Mouse (Mus musculus) ovary, postnatal 36 days (tissue): ENCODE measurements around the gene Mtln.

Source experiments
- DNase-seq: peaks from one replicate; pipeline ENCODE4 v3.0.0; 2022; ENCODE audit warnings: low spot score, mixed read lengths

The Mtln gene

DNA sequence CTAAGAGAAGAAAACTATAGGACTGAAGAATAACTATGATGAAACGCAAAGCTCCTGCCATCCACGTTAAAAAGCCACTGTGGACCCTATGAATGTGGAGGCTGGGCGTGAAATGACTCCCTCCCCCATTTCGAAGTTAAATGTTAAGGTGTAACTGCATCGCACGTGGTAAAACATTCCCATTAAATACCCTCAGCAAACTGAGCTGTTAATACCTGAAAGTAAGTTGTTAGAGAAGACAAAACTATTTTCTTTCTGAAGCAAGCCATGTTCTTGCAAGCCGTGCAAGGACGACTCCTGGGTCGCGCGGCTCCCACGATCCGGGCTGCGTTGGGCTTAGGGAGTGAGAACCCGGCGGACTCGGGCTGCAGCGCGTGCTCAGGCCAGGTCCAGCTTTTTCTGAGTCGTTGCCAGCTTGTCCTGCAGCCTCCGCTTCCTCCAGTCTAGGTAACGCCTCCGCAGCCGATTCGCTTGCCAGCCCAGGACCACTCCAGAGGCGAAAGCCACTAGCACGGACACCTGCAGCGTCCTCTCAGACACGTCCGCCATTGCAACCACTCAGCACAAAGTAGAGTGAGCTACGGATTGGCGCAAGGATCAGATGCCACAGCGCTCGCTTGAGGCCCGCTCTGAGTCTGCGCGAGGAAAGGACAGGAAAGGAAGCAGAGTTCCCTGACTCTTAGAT lies at the start of gene Mtln:
Gene Mtln, minus strand, starts transcription at position 570 of the 685 bp plus-strand sequence.
- peak; percentile 84 for DNase-seq

DNA sequence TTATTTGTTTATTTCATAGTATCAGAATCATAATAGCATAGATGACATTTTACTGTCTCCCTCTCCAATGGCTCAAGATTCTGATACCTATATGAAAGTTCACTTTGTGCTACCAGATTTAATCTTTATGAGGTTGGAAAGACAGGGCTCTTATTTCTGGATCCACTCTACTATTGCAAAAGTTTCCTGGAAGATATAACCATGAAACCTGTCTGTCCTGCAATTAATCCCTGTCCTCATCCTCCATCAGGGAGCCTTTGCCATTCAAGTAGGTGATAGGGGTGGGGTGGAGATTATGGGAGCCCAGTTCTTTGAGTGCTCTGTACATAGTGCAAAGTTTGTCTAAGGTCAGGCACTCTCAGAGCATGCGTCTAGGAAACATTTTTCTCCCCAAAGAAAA lies 49.1 kb upstream of the Mtln start:
- DNase-seq = no peak

DNA sequence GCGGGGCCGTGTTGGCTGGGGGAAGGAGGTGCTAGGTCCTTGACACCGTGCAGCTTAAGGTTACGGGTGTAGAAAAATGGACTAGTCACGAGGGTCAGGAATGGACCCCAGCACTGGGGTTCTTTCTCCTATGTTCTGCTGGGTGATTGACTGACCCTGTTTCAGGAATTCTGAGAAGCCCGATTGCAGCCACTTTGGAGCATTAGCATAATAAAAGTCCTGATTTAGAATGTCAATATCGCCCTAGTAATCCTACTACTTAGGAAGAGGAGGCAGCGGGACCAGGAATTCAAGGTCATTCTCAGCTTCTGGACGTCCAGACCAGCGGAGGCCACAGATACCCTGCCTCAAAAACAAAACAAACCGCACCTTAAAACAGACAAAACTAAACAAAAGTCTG lies 47.1 kb upstream of the Mtln start:
- no peak for DNase-seq

DNA sequence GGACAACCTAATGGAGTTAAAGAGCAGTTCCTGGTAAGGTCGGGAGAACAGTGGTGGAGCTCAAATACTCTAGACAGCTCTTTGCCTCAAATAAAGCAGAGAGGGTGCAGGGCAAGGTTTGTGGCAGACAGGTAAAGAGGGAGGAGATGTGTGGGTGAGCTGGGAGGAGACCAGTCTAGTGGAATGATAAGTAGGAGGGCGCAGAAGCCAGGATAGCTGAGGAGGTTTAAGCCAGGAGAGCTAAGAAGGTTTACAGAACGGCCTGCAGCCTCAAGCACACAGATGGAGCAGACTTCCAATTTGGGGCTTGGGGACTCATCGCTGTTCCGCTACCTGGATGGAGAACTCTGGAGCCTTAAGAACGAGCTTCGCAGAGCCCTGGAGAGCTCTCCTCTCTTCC lies 46.3 kb upstream of the Mtln start, which contains the start of gene Acoxl:
Gene Acoxl, plus strand, starts transcription at position 301 of the 400 bp plus-strand sequence.
- no peak for DNase-seq

DNA sequence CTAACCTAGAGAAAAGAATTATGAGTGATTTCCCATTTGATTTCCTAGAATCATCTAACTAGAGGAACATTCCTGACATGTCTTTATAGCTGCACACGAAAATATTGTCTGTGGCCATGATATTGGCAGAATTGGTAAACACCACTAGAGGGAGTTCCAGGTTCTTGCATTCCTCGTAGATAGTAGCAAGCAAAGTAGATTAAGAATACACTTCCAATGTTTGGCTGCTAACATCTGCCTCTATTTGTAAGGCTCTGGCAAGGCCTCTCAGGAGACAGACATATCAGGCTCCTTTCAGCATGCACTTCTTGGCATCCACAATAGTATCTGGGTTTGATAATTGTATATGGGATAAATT lies 40.5 kb upstream of the Mtln start:
- no peak for DNase-seq

DNA sequence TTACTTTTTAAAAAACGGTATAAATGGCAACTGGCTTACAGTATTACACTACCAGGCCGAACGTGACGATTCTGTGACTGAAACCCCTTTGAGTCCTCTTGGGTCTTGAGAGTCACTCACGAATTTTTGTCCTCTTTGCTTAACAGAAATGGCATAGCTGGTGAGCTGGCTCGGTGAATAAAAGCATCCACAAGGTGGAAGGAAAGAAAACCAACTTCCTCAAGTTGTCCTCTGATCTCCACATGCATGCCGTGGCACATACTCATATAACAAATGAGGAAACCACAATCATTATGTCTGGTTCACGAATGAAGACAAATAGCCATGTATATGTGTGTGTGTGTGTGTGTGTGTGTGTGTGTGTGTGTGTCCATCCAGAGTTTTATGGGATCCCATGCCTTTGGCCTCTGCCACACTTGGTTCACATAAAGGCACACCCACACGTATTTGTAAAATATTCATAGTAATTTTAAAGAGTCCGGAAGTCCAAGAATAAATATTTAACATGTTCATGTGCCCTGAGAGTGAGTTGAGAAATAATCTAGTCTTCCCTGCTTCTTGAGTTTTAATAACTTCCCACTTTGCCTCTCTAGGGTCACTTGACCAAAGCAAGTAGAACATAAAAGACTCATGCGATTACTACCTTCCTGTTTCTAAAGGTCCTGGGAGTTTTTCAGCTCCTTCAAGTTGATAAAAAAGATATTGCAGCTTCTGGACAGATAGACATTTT lies 40.0 kb upstream of the Mtln start:
- DNase-seq = no peak

DNA sequence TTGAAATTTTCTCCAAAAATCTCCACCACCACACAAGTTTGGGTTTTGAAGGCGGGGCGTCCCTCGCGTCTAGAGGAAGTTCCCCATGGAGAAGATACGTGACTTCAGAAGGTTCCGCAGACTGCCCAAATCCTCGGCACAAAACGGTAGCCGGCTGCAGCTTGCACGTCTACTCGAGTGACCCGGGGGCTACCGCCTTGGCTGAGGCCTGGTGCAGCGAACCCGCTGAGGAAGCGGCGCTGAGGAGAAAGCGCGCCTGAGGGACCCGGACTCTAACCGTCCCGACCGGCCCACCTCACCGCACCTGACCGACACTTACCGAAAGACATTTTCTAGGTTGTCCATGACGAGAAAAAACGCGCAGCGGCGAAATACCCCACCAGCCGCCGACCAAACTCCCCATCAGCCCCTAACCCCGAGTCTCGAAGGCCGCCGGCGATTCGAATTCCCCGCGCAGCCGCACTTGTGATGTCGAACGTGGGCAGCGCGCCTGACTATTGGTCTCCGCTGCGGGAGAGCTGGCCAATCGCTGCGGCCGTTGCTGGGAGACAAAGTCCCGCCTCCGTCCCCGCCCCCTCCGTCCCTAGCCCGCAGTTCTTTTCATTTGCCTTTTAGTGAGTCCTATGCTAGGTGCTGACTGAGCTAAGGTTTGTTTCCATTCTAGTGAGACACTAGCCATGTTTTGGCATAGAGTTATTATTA lies 39.3 kb upstream of the Mtln start, which contains the start of gene Bub1:
Gene Bub1, minus strand, starts transcription at position 465 of the 702 bp plus-strand sequence.
- peak; percentile 91 for DNase-seq

DNA sequence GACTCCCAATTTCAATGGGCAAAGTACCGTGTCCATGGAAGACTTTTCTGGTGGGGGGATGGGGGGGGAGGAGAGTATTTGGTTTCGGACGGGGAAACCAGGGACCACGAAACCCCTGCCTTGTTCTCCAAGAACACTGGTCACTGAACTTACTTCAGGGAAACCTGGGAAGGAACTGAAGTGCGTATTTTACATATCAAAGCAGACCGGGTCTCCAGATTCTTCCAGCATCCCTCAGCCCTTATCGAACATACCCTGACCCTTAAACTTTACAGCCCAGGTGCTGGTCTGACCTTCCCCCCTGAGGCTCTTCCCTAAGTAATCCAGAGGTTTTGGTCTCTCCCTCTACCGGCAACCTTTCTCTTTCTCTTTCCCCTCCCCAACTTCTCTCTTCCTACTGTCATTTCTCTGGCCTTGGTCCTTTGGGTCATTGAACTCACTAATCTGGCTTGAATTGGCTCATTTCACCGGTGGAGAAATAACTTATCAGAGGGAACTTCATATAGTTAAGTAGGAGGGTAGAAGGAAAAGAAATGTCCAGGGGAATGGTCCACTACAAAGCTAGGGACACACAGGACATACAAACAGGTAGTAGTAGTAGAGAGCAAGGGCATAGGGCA lies 2.5 kb downstream of the Mtln start:
- DNase-seq = no peak

DNA sequence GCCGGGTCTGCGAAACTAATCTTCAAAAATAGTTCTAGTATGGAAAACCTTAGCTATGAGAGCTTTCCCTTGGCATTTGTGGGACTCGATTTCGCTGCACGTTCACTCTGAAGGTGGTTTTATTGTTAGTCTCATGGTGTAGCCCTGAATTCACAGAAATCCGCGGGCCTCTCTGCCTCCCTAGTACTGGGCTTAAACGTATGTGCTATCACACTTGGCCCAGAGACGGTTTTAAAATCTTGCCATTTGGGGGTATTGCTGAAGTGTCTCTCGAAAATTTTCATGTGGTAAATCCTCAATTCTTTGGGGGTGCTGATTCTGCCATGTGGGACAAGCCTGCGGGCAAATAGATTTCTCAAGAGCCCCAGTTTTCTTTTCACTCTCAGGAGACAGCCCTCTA lies 3.1 kb downstream of the Mtln start:
- DNase-seq = no peak

DNA sequence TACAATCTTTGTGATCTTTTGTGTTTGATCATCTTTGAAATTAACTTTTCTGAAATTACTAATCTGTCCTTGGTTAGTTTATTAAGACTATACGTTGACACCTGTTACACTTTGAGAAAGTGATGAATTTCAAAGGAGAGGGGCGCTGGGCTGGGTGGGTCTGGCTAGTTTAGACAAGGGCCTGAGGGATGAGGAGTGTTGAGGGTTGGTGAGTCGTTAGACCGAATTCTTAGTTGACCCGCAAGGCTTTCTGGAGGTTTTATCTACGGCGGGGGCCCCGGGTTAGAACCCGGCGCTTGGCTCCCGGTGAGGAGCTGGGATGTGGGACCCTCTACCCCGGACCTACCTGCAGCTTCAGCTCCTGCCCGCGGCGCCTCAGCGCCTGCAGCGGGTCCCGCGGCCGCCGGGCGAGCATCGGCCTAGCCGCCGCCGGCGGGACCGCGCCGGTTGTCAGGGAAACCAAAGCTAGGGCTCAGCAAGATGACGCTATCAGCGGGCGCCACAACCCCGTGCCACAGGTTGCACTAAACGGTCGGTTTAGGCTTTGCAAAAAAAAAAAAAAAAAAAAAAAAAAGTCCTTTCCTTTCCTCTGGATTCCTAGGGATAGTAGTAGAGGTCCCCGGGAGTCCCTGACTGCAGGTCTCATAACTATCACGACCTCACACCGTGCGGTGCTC lies 3.7 kb downstream of the Mtln start, which contains the start of gene Nphp1:
Gene Nphp1, minus strand, starts transcription at position 458 of the 677 bp plus-strand sequence.
- DNase-seq = peak; percentile 87

DNA sequence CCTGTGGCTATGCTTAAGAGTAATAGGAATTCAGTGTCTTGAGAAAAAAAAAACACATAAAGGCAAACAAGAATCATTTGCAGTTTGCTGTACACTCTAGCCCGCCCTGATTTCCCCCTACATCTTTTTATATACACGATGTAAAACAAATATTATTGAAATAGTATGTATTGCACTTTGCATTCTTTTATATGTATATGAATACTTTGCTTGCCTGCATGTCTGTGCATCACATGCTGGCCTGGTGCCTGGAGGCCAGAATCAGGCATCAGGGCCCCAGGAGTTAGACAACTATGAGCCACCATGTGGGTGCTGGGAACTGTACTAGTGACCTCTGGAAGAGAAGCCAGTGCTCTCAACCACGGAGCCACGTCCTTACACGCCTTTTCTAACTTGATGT lies 5.1 kb downstream of the Mtln start:
- DNase-seq = no peak

DNA sequence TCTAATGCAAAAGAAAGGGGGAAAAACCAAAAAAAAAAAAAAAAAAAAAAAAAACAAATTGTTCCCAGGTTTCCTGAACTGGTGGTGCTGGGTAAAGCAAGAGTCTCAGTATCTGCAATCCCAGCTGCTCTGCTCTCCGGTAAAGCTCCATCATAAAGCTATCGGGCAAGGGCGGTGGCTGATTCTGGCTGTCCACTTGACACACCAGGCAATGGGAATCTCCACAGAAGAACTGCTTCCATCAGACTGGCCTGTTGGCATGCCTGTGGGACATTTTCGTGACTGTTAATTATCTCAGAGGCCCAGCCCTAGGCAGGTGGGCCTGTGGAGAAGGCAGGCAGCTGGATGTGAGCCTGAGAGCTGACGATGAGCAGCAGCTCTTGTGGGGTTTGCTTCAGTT lies 13.8 kb downstream of the Mtln start:
- DNase-seq = no peak

DNA sequence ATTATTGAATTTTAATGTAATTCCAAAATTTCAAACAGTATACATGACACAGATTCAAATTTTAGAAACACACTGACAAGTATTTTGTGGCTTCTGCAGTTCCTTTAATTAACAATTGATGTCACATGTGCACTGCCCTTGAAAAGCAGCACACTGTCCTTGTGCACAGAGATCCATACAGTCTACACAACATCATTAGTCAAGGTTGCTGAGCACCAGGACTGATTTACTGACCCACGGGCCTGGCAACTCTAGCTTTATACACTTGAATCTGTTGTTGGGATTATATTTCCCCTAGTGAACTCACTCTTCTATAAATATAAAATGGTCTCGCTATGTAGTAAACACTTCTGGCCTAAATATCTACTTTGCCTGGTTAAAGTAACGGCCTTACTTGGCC lies 17.3 kb downstream of the Mtln start:
- no peak for DNase-seq

DNA sequence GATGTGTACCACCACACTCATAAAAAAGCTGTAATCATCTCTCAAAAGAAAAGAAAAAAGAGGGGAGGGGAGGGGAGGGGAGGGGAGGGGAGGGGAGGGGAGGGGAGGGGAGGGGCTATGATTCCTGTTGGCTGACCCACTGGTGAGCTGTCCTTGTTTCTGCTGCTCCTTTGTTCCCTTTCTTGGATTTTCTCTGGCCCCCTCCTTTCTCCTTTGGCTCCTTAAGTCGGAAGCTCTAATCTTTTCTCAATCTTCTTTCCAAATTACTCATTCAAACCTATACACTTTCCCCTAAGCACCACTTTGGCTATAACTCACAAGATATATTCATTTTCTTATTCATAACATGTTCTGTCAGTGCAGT lies 17.7 kb downstream of the Mtln start:
- DNase-seq = no peak

DNA sequence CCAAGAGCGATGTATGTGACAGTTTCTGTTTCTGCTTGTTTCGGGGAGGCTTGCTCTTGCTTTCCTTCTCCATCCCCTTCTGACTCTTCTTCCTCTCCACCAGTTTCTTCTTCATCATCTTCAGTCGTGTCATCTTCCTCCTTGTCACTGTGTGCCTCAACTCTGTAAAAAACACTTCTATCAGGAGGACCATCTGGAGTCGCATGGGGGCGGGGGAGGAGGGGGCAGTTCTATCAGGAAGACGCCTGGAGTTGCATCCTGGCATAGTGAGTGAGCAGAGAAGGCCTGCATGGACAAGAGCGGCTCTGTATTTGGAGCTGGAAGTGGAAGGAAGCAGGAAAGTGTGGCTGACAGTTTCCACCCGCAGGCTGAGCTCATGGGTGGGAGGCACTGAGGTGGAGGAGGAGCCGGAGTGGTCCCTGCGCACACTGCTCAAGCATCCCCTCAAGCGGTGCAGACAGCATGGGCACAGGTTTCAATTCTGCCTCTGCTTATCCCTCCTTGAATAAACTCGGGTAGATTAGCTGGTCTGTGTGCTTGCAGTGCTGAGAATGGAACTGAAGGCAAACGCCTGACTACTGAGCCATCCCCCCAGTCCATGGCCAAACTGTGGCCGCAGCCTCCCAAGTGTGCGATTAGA lies 18.2 kb downstream of the Mtln start:
- no peak for DNase-seq

DNA sequence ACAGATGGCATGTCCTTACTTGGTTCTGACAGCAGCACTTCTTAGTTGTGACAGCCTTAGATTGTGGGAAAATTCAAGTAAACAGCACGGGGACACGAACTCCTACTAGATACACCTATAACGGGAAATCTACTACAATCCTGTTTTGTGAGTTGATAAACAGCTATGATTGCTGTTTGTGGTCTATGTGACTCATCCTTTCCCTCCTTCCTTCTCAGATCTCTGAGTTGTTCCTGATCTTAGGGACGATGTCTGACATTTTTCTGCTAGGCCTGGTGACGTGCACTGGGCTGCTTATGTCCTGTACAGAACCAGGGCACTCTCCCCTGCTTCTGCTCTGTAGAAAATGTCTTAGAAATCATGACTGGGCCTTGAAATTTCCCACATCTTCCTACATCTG lies 30.7 kb downstream of the Mtln start:
- no peak for DNase-seq

DNA sequence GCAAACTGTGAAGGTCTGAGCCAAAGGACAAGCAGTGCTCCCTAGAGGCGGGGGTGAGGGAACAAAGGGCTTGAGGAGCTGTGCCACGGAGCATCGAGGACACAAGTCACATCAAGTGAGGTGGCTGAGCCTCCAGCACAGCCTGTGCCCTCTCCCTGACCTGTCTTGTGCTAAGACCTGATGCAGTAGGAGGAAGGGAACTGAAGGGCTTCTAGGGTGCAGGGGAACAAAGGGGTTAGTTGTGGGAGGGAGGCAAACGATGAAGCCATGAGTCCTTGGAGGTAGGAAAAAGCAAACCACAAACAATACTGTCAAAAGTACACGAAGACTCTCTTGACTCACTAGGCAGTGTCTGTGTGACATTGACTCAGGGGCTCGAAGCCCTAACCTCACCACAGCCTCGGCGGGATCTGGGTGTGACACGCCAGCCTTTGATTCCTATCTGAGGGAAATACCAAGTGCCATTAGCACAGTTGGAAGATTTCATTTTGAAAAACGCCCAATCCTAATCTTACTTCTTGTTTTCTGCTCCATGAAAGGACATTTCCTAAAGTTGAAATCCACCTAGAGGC lies 31.8 kb downstream of the Mtln start:
- DNase-seq = peak; percentile 10

DNA sequence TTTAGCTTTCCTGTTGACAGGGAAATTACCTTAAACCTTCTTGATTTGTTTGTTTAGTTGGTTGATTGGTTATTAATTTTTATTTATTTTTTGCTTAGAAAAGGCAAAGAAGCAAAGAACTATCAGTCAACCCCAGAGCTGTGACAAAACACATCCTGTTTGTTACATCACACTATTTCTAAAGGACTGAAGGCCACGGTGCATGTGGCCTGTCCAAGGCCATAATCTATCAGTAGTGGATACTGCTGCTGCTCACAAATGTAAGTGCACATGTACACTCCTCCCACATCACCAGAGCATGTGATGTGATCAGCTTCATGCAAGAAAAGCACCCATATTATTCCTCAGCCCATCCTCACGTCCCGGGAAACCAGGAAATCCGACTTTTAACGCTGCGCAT lies 32.3 kb downstream of the Mtln start:
- no peak for DNase-seq

DNA sequence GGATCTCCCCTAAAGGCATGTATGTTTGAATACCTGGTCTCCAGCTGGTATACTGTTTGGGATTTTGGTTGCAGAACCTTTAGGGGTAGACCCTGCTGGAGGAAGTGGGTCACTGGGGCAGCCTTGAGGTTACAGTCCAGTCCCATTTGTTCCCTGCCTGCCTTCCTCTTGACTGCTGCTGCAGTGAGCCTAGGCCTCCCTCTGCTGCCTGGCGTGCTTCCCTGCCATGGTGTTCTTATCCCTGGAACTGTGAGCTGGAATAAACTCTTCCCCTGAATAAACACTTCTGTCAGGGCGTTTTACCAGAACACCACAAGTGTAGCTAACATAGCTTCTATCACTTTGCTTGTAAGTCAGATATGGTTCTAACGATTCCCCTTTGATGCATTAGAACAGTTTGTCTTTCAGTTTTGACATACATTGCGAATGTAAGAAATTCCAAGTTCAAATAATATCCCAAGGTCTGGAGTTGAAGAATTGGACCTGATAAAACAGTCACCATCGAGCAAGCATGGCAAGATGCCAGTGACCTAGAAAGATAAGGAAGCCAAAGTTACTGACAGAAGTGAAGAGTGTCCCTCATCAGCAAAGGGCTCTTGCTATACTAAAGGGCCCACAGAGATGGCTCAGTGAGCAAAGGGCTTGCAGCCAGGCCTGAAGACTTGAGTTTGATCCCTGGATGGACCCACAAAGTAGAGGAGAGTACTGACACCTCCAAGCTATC lies 33.0 kb downstream of the Mtln start:
- DNase-seq = peak; percentile 32

DNA sequence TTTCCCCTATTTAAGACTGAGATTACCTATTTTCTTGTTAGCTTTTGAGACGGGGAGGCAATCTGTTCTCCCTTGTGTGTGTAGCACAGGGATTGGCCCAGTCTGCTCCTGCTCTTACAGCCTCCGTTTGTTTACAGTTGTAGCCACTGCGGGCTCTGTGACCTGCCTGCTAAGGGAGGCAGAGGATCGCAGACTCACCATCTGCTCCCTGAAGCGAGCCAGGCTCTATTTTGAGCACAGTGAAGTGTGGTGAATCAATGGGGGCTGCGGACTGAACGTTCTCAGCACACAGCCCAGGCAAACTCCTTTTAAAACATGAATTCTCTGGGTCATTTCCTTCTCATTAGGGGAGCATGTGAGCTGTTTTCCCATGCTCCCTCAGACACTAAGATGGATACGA lies 35.1 kb downstream of the Mtln start:
- peak; percentile 41 for DNase-seq

DNA sequence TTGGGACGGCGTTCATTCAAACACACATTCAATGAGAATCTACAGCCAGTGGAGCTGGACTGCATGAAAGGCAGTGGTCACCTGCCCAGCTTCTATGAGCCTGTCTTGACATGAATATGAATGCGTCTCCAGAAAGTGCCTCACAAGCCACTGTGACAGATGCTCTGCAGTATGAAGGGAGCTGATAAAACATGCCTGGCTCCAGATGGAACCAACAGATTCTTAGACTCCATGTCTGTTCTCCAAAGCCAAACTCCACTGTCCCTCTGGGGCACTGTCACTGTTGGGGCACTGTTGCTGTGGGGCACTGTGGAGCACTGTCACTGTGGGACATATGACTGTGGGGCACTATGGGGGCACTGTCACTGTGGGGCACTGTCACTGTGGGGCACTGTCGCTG lies 38.2 kb downstream of the Mtln start:
- no peak for DNase-seq
